Mouse (Mus musculus) small intestine, adult 2 months (tissue): ENCODE results near the gene Trim38.

Experiments
- CTCF ChIP-seq: fragments of 200-500 bp; IDR thresholded peaks from 2 replicates; pipeline ENCODE4 v1.5.1; 2012; ENCODE audit warnings: low read depth, mild to moderate bottlenecking, control low read depth, inconsistent platforms, low read length, moderate library complexity, mixed read lengths; ENCODE audit not compliant: insufficient replicate concordance, insufficient read length; ENCODE audit errors: extremely low read depth
- POLR2A ChIP-seq: fragments of 200-500 bp; IDR thresholded peaks from 2 replicates; pipeline ENCODE4 v1.6.1; 2012; ENCODE audit warnings: low read depth, mild to moderate bottlenecking, control low read depth, inconsistent platforms, low read length, moderate library complexity

DNA sequence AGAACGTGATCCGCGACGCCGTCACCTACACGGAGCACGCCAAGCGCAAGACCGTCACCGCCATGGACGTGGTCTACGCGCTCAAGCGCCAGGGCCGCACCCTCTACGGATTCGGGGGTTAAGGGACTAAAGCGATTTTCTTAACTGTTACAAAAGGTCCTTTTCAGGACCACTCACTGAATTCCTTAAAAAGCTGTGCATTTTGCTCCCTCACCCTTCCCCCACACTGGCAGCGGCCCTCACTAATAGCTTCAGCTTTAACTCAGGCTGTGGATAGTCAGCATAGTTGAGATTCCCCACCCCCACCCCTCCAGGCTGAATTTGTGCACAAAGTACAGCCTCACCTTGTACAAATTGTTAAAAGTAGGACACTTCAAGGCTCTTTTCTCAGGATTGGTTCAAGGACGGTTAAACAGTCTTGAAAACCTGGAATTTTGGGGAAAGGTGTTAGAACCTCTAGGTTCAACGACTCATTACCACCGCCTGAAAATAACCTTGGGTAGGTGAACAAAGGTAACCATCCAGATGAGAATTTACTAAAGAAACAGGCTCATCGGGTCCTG lies 12.4 kb upstream of the Trim38 start:
- TF ChIP-seq CTCF (no peak), POLR2A (no peak)
